ENCODE assay signal across 8 mouse cellular contexts in genomic region chr7:29815910-29816429, GRCm38 (mm10). TPM values are rescaled to one million over a fixed set of nuclear protein-coding genes. Genes with fewer than 3 reads are reported as not detected.
DNase-seq lines count a peak whose midpoint lies in the region; ATAC-seq and TF ChIP-seq lines count a peak whose summit lies in the region.

Gene Zfp790 (plus strand): TSS chr7:29816114.

- no peaks in the 10 kb centered on the region for H3K27me3 ChIP-seq in E14TG2a.4 (ENCODE audit: insufficient read depth, low read length)
- no peaks in the 10 kb centered on the region for H3K27me3 ChIP-seq in forebrain, embryonic 12.5 days
- H3K27me3 ChIP-seq in heart, postnatal 0 days (ENCODE audit: control insufficient read depth, insufficient read depth, low read length): no peaks in the 10 kb centered on the region
- H3K27me3 ChIP-seq in liver, embryonic 16.5 days (ENCODE audit: control insufficient read depth, insufficient read depth, low read depth, low read length): no peaks in the 10 kb centered on the region
- H3K27me3 ChIP-seq in neural tube, embryonic 13.5 days: no peaks in the 10 kb centered on the region
- no peaks in the 10 kb centered on the region for H3K27me3 ChIP-seq in testis, adult 2 months (ENCODE audit: control insufficient read depth, insufficient read depth, low read length)

- H3K27ac ChIP-seq in forebrain, embryonic 12.5 days: peak within 1 kb of the TSS; percentile 84
- peak within 1 kb of the TSS; percentile 81 for H3K27ac ChIP-seq in heart, postnatal 0 days (ENCODE audit: low read depth)
- peak within 1 kb of the TSS; percentile 86 for H3K27ac ChIP-seq in liver, embryonic 16.5 days (ENCODE audit: low read length)
- peak within 1 kb of the TSS; percentile 88 for H3K27ac ChIP-seq in neural tube, embryonic 13.5 days (replicated peaks)
- H3K27ac ChIP-seq in testis, adult 2 months (ENCODE audit: control insufficient read depth, insufficient read depth, low read depth, low read length): peak within 1 kb of the TSS; percentile 92

- DNase-seq in c-Kit-positive CD71-positive TER-119-positive erythroid progenitor cells, embryonic 14.5 days (ENCODE audit: low spot score): peak; percentile 90
- DNase-seq in heart, postnatal 0 days (ENCODE audit: low spot score): peak; percentile 98
- peak; percentile 82 to 91 for DNase-seq in kidney, postnatal 4 days

- 0 out of 2 replicates have a peak, but pooled peaks have one; percentile 48 for TF ChIP-seq POLR2A in testis, adult 2 months (IDR thresholded peaks at IDR 0.05; ENCODE audit: control insufficient read depth, low read depth, low read length)

- peak within 1 kb of the TSS; percentile 70 for H3K4me2 ChIP-seq in forebrain, embryonic 12.5 days
- peak within 1 kb of the TSS; percentile 96 for H3K4me2 ChIP-seq in heart, postnatal 0 days (ENCODE audit: low read depth, low read length)
- peak within 1 kb of the TSS; percentile 95 for H3K4me2 ChIP-seq in liver, embryonic 16.5 days (ENCODE audit: low read depth, low read length)
- H3K4me2 ChIP-seq in neural tube, embryonic 13.5 days: peak within 1 kb of the TSS; percentile 82

- peak within 1 kb of the TSS; percentile 89 for H3K4me3 ChIP-seq in E14TG2a.4 (replicated peaks; ENCODE audit: low read length)
- peak within 1 kb of the TSS; percentile 70 for H3K4me3 ChIP-seq in forebrain, embryonic 12.5 days (replicated peaks)
- H3K4me3 ChIP-seq in heart, postnatal 0 days (ENCODE audit: low read depth, low read length): peak within 1 kb of the TSS; percentile 75
- peak within 1 kb of the TSS; percentile 87 for H3K4me3 ChIP-seq in liver, embryonic 16.5 days (ENCODE audit: low read depth, low read length)
- peak within 1 kb of the TSS; percentile 68 for H3K4me3 ChIP-seq in neural tube, embryonic 13.5 days
- H3K4me3 ChIP-seq in testis, adult 2 months (ENCODE audit: control insufficient read depth, low read depth, low read length): peak within 1 kb of the TSS; percentile 98

- no peak for TF ChIP-seq EP300 in heart, postnatal 0 days (IDR thresholded peaks at IDR 0.05; ENCODE audit: low read depth)

- H3K9me3 ChIP-seq in E14TG2a.4 (ENCODE audit: low read length): peaks cover 29% of the 10 kb centered on the region
- H3K9me3 ChIP-seq in forebrain, embryonic 12.5 days: no peaks in the 10 kb centered on the region
- no peaks in the 10 kb centered on the region for H3K9me3 ChIP-seq in heart, postnatal 0 days (replicated peaks; ENCODE audit: control insufficient read depth, low read length)
- no peaks in the 10 kb centered on the region for H3K9me3 ChIP-seq in liver, embryonic 16.5 days (replicated peaks; ENCODE audit: control insufficient read depth, low read length)
- no peaks in the 10 kb centered on the region for H3K9me3 ChIP-seq in neural tube, embryonic 13.5 days

- 0% methylated on average over 26 of the region's 26 CpGs for WGBS in forebrain, embryonic 12.5 days
- WGBS in heart, postnatal 0 days: under 1% methylated on average over 26 of the region's 26 CpGs
- under 1% methylated on average over 26 of the region's 26 CpGs for WGBS in liver, embryonic 16.5 days (ENCODE audit: insufficient replicate concordance)
- WGBS in neural tube, embryonic 13.5 days: under 1% methylated on average over 26 of the region's 26 CpGs

- peak; percentile 94 for ATAC-seq in forebrain, embryonic 12.5 days (ENCODE audit: low FRiP score)
- peak; percentile 94 for ATAC-seq in heart, postnatal 0 days (ENCODE audit: insufficient read depth, low read depth)
- peak; percentile 96 for ATAC-seq in liver, embryonic 16.5 days (ENCODE audit: low read depth)
- ATAC-seq in neural tube, embryonic 13.5 days (ENCODE audit: low read depth): peak; percentile 94

- H3K36me3 ChIP-seq in E14TG2a.4 (ENCODE audit: insufficient read depth, low read length): peaks cover 4% of the 10 kb centered on the region; the same call in 1 of the 2 replicates
- H3K36me3 ChIP-seq in forebrain, embryonic 12.5 days (replicated peaks): peaks cover 1% of the 10 kb centered on the region; the same call in 1 of the 2 replicates
- H3K36me3 ChIP-seq in heart, postnatal 0 days (replicated peaks; ENCODE audit: control insufficient read depth, insufficient read depth, low read length): no peaks in the 10 kb centered on the region
- H3K36me3 ChIP-seq in liver, embryonic 16.5 days (ENCODE audit: control insufficient read depth, insufficient read depth): no peaks in the 10 kb centered on the region
- peaks cover 10% of the 10 kb centered on the region; the same call in 1 of the 2 replicates for H3K36me3 ChIP-seq in neural tube, embryonic 13.5 days
- H3K36me3 ChIP-seq in testis, adult 2 months (ENCODE audit: control insufficient read depth, insufficient read depth, low read length): no peaks in the 10 kb centered on the region

- H3K4me1 ChIP-seq in E14TG2a.4 (replicated peaks; ENCODE audit: low read depth, low read length): peaks cover 24% of the 10 kb centered on the region
- peaks cover 39% of the 10 kb centered on the region for H3K4me1 ChIP-seq in forebrain, embryonic 12.5 days
- peaks cover 17% of the 10 kb centered on the region for H3K4me1 ChIP-seq in heart, postnatal 0 days (ENCODE audit: control insufficient read depth, insufficient read depth)
- peaks cover 27% of the 10 kb centered on the region for H3K4me1 ChIP-seq in liver, embryonic 16.5 days (ENCODE audit: control insufficient read depth, low read depth, low read length)
- H3K4me1 ChIP-seq in neural tube, embryonic 13.5 days (replicated peaks): peaks cover 44% of the 10 kb centered on the region
- peaks cover 15% of the 10 kb centered on the region for H3K4me1 ChIP-seq in testis, adult 2 months (ENCODE audit: control insufficient read depth, insufficient read depth, low read length)

- no peak for TF ChIP-seq CTCF in E14TG2a.4 (conservative IDR thresholded peaks at IDR 0.05; ENCODE audit: low read length)
- no peak; the same call in 1 of the 2 replicates for TF ChIP-seq CTCF in heart, postnatal 0 days (IDR thresholded peaks at IDR 0.05; ENCODE audit: low read depth)
- no peak; the same call in 1 of the 2 replicates for TF ChIP-seq CTCF in testis, adult 2 months (IDR thresholded peaks at IDR 0.05; ENCODE audit: control insufficient read depth, insufficient read depth, insufficient replicate concordance, low read depth, low read length)

- peak within 1 kb of the TSS; percentile 70 for H3K9ac ChIP-seq in forebrain, embryonic 12.5 days
- H3K9ac ChIP-seq in heart, postnatal 0 days (replicated peaks; ENCODE audit: low read depth, low read length): peak within 1 kb of the TSS; percentile 65
- peak within 1 kb of the TSS; percentile 82 for H3K9ac ChIP-seq in liver, embryonic 16.5 days (ENCODE audit: low read depth, low read length)
- peak within 1 kb of the TSS; percentile 82 for H3K9ac ChIP-seq in neural tube, embryonic 13.5 days

RNA-seq across cellular contexts. Expression of gene Zfp790, which starts in this region (rescaled TPM):
- 20.7 and 23.0 TPM in 2 replicates for polyA plus RNA-seq in forebrain, embryonic 12.5 days (2016; fragmentation: Nextera tagmentation; extraction: Ambion mirVana)
- 2.4 and 3.1 TPM in 2 replicates for total RNA-seq in heart, postnatal 0 days (2014; rRNA removed; ENCODE audit: low replicate concordance)
- polyA plus RNA-seq in heart, postnatal 0 days (2015; fragmentation: Nextera tagmentation; extraction: Ambion mirVana): 8.3 and 9.3 TPM in 2 replicates
- polyA plus RNA-seq in liver, embryonic 16.5 days (2015; fragmentation: Nextera tagmentation; extraction: Ambion mirVana): 3.4 and 4.1 TPM in 2 replicates
- polyA plus RNA-seq in neural tube, embryonic 13.5 days (2015; fragmentation: Nextera tagmentation; extraction: Ambion mirVana): 26.8 and 27.6 TPM in 2 replicates
- 0.68 and 0.81 TPM in 2 replicates for polyA plus RNA-seq in testis, adult 2 months (2012; rRNA removed)

Comparison
In these comparisons a context has a peak if more than half of its experiments do, and no peak if none do; other contexts are left out.
1. Peak in every context shown above with its lines: DNase-seq, ATAC-seq, H3K4me3 ChIP-seq and H3K27ac ChIP-seq.